Mouse (Mus musculus): Measurements from ENCODE around the gene Lelp1. TPM values are rescaled to one million over a fixed set of nuclear protein-coding genes. Genes with fewer than 3 reads are reported as not detected.
A peak's percentile ranks its signal among the peaks of the same experiment; 100 is the strongest.

Lelp1 gene
- total RNA-seq (2022), result not detected

DNA sequence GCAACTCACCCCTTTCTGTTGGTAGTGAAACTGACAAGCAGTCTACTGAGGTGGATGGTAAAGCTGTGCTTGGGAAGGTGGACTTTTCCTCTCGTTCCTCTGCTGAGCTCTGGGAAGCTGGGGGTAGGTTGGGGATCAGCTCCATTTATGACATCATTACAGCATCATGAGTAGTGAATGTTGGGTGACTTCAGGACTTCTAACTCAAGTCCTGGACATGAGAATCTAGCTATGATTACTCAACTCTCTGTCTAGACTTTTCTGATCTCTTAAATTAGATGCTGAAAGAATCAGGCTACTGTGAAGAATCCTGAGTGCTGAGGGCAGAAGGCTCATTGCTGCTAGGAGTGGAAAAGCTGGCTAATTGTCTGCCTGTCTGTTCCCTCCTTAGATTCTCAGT lies at the start of gene Lelp1:
TSS of gene Lelp1 (minus strand) at position 101 of the 400 bp plus-strand sequence.
- no peak for DNase-seq (ENCODE audit: low spot score)

DNA sequence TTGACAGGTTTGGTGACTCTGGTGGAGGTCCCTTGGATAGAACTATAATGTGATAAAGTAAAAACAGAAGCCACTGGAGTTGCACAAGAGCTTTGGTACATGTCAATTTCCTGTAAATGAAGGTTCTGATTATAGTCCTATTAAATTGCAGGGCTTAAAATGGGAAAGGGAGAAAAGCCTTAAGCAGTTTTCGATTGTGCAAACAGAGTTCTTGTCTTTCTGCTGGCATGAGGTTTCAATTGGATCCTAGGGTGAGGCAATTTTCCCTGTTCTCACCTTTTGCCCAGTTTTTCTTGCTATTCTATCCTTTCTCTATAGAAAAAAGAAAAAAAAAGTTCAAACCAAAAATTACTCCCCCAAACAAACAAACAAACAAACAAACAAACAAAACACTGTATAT lies 34.3 kb upstream of the Lelp1 start:
- DNase-seq (ENCODE audit: low spot score), result no peak

DNA sequence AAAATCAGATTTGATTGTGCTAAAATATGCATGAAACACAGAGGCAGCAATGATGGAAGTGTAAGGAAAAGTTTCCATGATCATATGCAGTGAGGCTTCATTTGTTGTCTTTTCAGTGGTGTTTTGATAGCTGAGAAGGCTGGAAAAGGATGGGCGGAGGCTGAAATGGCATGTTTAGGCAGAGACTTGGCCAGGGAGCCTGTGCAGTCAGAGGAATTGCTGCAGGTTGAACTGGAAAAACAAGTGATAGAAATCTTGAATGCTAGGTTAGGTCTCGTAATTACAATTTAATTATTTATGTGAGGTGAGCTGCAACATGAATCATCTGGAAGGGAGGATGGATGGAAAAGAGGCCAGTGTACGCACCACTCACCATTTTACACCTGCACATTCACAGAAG lies 27.3 kb upstream of the Lelp1 start:
- DNase-seq (ENCODE audit: low spot score), result no peak

DNA sequence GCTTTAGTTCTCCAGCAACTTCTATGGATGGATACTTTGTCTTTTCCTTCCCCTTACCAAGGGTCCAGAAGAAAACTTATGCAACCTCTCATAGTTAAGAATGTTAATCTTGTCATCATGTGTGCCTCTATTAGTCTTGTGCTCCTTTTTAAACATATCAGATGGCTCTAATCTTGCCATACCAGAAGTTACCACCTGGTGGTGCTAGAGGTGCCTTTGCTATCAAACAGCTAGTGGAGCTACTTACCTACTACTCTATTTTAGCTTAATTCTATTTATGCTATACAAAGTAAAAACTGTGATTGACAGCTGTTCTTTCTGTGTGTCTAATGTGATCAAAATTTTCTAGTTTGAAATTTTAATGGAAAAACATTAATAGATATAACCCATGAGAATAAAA lies 10.8 kb upstream of the Lelp1 start:
- DNase-seq (ENCODE audit: low spot score), result no peak

DNA sequence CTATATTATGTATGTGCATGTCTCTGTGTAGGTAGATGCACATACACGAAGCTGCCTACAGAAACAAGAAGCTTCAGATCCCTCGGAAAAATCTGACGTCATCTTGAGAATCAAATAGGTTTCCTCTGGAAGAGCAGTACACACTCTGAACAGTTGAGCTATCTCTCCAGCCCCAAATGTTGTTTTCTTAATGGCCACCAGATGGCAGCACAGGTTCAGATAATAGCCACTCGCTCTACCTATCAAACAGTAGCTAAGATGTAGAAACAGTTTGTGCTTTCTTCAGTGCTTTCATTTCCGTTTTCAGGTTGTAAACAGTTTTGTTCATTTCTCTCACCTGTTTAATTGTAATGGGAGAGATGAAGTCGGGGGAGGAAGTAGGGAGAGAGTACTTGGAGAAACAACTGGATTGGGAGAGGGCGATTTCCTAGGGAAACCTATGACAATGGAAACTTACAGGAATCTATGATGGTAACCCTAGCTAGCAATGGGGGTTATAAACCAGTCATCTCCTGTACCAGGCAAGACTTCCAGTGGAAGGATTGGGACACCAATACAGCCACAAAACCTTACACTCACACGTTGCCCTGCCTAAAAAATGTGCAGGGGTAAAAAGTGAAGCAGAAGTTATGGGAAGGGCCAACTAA lies 8.2 kb upstream of the Lelp1 start:
- peak; percentile 25 for DNase-seq (ENCODE audit: low spot score)

DNA sequence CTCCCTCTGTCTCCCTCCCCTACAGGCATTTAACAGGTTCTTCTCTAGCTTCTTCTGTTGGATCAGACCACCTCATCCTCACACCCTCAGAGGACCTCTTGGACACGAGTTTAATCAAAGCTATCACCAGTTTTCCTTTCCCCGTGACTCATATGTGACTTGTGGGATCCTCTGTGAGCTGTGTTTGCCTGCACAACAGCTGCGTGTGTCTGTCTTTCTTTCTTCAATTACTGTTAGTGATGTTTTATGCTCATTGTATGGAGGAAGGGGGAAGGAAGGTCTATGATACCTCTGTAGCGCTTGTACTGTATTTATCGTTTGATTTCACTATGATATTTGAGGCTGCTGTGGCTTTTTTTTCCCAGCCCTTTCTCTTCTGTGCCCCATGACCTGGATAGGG lies 5.4 kb upstream of the Lelp1 start:
- no peak for DNase-seq (ENCODE audit: low spot score)

DNA sequence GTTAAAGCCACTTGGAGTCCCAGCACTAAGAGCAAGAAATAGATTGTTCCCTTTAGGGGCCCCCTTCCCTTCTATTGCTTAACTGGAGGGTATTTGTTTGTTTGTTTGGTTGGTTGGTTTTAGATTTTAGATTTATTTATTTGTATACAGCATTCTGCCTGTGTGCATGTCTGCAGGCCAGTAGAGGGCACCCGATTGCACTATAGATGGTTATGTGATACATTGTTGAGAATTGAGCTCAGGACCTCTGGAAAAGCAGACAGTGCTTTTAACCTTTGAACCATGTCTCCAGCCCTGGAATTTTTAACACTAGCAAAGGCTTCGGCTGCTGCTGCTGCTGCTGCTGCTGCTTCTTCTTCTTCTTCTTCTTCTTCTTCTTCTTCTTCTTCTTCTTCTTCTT lies 4.9 kb upstream of the Lelp1 start:
- no peak for DNase-seq (ENCODE audit: low spot score)

DNA sequence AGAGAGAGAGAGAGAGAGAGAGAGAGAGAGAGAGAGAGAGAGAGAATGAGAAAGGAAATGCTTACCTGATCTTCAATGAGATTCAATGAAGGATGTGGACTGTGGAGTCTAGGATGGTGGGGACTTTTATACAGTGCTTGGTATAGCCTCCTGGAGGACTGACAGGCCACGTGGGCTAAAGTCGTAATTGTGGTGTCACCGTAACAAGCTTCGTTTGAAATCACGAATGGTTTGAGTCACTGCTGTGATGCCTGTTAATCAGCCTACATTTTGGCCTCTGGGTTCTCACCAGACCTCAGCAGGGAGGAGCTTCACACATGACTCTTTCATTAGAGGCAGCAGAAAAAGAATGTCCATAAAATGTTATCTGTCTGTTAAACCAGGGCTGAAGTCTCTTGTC lies 18.7 kb downstream of the Lelp1 start, which contains the start of gene Prr9:
TSS of gene Prr9 (minus strand) at position 101 of the 400 bp plus-strand sequence.
- DNase-seq (ENCODE audit: low spot score), result no peak

DNA sequence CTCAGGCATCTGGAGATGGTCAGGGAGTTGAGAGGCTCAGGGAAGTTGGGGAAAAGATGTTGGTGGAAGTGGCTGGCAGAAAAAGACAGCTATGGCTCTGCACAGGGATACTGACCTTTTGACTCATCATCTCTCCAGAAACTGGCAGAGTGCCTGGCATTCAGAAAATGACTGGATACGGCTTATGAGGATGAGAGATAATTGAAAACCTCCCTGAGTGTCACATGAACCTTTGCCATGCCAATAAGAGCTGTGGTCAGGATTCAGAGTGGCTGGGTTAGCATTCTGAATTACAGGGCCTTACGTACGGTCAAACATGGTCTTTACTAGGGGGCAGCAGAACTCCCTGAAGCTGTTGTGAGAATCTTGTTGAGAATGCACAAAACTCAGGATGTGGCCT lies 21.6 kb downstream of the Lelp1 start:
- DNase-seq (ENCODE audit: low spot score), result no peak

DNA sequence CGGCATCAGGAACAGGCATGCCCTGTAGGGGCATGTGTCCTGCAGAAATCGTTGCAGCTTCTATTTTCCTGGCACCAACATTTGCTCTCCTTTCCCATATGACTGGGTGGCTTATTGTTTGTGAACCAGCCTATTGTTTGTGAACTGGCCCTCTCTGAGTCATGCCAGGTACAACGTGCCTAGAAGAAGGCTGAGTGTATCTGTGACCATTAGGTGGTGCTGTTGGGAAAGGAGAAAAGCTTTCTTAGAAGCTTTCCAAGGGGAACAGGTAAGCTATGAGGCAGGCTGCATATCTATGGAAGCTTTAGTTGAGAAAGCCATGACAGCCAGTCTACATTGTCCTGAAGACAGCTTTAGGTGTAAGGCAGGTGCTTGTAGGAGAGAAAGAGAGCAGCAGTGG lies 24.6 kb downstream of the Lelp1 start:
- no peak for DNase-seq (ENCODE audit: low spot score)

DNA sequence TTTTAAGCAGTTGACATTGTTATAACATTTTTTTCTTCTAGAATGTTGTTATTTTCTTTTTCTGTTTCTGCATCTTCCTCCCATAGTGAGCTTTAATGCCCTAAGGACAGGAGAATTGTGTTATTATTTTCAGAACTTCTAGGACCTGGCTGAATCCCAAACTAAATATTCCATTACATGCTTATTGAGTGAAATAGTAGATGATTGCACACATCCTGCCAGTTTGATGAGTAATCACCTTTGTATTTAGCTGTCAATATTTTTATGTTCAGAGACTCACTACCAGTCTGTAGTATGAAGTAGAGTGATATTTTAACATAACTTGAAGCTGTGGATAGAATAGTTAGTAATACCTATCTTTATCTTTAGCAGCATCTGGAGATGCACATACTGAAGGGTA lies 31.0 kb downstream of the Lelp1 start:
- no peak for DNase-seq (ENCODE audit: low spot score)

DNA sequence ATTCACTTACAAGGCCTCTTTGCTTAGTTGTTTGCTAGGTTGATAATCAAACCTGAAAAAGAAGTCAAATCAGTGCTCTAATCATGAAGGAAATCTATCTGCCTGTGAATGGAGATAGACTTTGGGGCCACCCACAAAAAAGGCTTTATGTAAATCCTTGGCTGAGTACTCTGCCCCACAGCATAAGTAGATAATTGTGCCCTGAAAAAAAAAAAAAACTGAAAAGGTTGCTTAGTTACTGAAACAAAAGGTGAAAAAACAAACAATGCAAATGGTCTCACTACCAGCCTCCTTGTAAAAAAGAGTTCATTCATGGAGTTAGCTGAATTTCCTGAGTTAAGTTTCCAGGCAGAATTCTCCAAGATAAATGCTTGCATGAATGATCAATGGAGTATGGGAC lies 31.8 kb downstream of the Lelp1 start:
- DNase-seq (ENCODE audit: low spot score), result no peak

DNA sequence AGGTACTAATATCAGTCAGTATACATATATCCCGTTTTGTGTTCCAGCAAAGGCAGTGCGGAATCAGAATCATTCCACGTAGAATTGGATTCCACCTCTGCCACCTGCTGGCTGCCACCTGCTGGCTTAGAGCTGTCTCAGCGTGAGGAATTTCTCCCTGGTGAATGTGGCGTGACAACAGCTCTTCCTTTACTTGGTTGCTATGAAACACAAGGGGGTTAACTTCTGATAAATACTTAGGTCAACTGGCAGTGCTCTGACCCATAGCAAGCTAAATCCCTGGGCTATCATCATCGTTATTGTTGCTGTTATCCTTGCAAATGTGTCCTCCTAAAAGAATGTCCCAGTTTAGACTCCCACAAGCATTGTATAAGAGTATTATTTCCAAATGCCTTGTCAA lies 36.0 kb downstream of the Lelp1 start:
- peak; percentile 7 for DNase-seq (ENCODE audit: low spot score)

Other genes starting within 250 kb of the Lelp1 start
- not detected for gene Pglyrp3, start 128.2 kb downstream of the Lelp1 start, total RNA-seq (2022)
- gene Lor, start 59.6 kb downstream of the Lelp1 start, total RNA-seq (2022), result not detected
- not detected for gene Prr9, start 18.8 kb downstream of the Lelp1 start, total RNA-seq (2022)
- gene Sprr2a1, start 73.1 kb upstream of the Lelp1 start, total RNA-seq (2022), result not detected
- gene Sprr2a2, start 73.2 kb upstream of the Lelp1 start, total RNA-seq (2022), result 1 to 10 TPM in 1 of 4 experiments, under 1 TPM in 1, not detected in 2; 0.80 to 2.0 TPM
- gene Sprr2a3, start 142.7 kb upstream of the Lelp1 start, total RNA-seq (2022), result not detected
- not detected for gene Sprr2b, start 173.9 kb upstream of the Lelp1 start, total RNA-seq (2022)
- gene Sprr2d, start 196.4 kb upstream of the Lelp1 start, total RNA-seq (2022), result not detected
- gene Sprr2e, start 209.4 kb upstream of the Lelp1 start, total RNA-seq (2022), result not detected
- not detected for gene Sprr2f, start 222.4 kb upstream of the Lelp1 start, total RNA-seq (2022)
- gene Sprr2h, start 242.9 kb upstream of the Lelp1 start, total RNA-seq (2022), result not detected